11 mouse cellular contexts compared by ENCODE assay signal in the genomic region with DNA sequence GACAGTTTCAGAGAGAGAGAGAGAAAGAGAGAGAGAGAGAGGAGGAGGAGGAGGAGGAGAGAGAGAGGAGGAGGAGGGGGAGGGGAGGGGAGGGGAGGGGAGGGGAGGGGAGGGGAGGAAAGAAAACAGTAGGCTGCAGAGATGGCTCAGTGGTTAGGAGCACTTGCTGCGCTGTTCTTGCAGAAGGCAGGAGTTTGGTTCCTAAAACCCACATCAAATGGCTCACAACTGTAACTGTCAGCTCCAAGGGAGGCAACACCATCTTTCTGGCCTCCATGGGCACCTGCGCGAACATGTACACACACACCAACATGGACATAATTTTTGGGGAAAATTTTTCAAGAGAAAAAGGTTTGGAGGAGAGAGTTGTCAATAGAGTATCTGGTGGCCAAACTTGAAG.
"Had no signal": no experiment of that assay in that cellular context is flagged by ENCODE, and none has a peak within 500 bp of the region (broad histone marks: within the 10 kb centered on the region; RNA-seq: fewer than 3 reads in every experiment).

No protein-coding gene starts in this region.

- H3K27ac ChIP-seq: kidney, postnatal 0 days; left cerebral cortex, adult 2 months; liver, embryonic 13.5 days; stomach, embryonic 15.5 days had no signal

- DNase-seq: kidney, adult 2 months; kidney, postnatal 25 days; layer of hippocampus, postnatal 36 days; liver, embryonic 13.5 days; lung, adult 2 months; midbrain, embryonic 14.5 days; right cerebral cortex, postnatal 4 days; spleen, adult 18-20 months had no signal

- H3K9me3 ChIP-seq: liver, embryonic 13.5 days; stomach, embryonic 15.5 days had no signal

- H3K36me3 ChIP-seq: liver, embryonic 13.5 days had no signal

- H3K4me1 ChIP-seq: stomach, embryonic 15.5 days had no signal

- H3K4me3 ChIP-seq: left cerebral cortex, adult 2 months; liver, embryonic 13.5 days; stomach, embryonic 15.5 days had no signal

- H3K27me3 ChIP-seq: liver, embryonic 13.5 days; stomach, embryonic 15.5 days had no signal
